Mouse (Mus musculus): ENCODE data around the gene Pecam1. TPM values are rescaled to one million over a fixed set of nuclear protein-coding genes. Genes with fewer than 3 reads are reported as not detected.
"Not testable (repeated sequence)": the region's sequence is repeated elsewhere in the genome, so short reads cannot be mapped to it uniquely, and the experiment has no call there.

Gene Pecam1
- polyA plus RNA-seq, 1 experiment from 2014 or later, result 26.0 TPM

- 71% methylated on average over 3 of the region's 3 CpGs for WGBS
- H3K27me3 ChIP-seq (ENCODE audit: control insufficient read depth, insufficient read depth, low read length), result no peaks in the 10 kb centered on the region
- no peak overlapping the region for H3K4me3 ChIP-seq (ENCODE audit: low read depth, low read length)
- H3K27ac ChIP-seq (replicated peaks; ENCODE audit: low read depth, low read length), result no peak overlapping the region
- H3K4me2 ChIP-seq (ENCODE audit: low read depth, severe bottlenecking), result no peak overlapping the region
- no peaks in the 10 kb centered on the region for H3K36me3 ChIP-seq (ENCODE audit: control insufficient read depth, insufficient read depth, low read length)
- no peaks in the 10 kb centered on the region for H3K9me3 ChIP-seq (ENCODE audit: control insufficient read depth, low read length)
- no peak for ATAC-seq (ENCODE audit: insufficient number of reproducible peaks, low FRiP score, low TSS enrichment, low read depth)
- DNase-seq (ENCODE audit: low spot score), result no peak
- no peak overlapping the region for H3K9ac ChIP-seq (ENCODE audit: low read length)
- no peaks in the 10 kb centered on the region for H3K4me1 ChIP-seq (ENCODE audit: control insufficient read depth, insufficient read depth, low read length)
Measured at GRCm38 (mm10) chr11:106625577-106625976, 124.9 kb downstream of the Pecam1 start.

DNA sequence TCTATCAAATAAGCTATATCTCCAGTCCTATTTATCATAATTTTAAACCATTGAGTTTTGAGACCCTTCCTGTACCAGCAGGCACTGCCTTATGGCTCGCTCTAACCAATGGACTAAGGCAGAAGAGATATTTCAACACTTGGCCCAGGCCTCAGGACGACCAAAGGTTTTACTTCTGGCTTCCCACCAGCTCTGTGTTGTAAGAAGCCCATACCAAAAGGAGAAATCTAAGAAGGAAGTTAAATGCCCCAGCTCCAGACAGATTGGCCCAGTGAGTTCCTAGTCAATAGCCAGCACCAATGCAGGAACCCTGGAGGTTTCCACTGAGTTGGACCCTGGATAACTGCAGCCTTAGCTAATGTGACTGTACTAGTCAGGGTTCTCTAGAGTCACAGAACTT, 126.8 kb downstream of the Pecam1 start:
- H3K4me2 ChIP-seq (ENCODE audit: low read depth, severe bottlenecking), result no peak overlapping the region
- H3K27ac ChIP-seq (replicated peaks; ENCODE audit: low read depth, low read length), result no peak overlapping the region
- H3K36me3 ChIP-seq (ENCODE audit: control insufficient read depth, insufficient read depth, low read length), result no peaks in the 10 kb centered on the region
- H3K27me3 ChIP-seq (ENCODE audit: control insufficient read depth, insufficient read depth, low read length), result no peaks in the 10 kb centered on the region
- no peak overlapping the region for H3K4me3 ChIP-seq (ENCODE audit: low read depth, low read length)
- ATAC-seq (ENCODE audit: insufficient number of reproducible peaks, low FRiP score, low TSS enrichment, low read depth), result no peak
- WGBS, result 75% methylated on average over 2 of the region's 2 CpGs
- H3K9ac ChIP-seq (ENCODE audit: low read length), result no peak overlapping the region
- DNase-seq (ENCODE audit: low spot score), result no peak
- no peaks in the 10 kb centered on the region for H3K4me1 ChIP-seq (ENCODE audit: control insufficient read depth, insufficient read depth, low read length)
- no peaks in the 10 kb centered on the region for H3K9me3 ChIP-seq (ENCODE audit: control insufficient read depth, low read length)

GRCm38 (mm10) chr11:106622056-106622455, 128.4 kb downstream of the Pecam1 start:
- H3K27ac ChIP-seq (replicated peaks; ENCODE audit: low read depth, low read length), result no peak overlapping the region
- no peak overlapping the region for H3K9ac ChIP-seq (ENCODE audit: low read length)
- WGBS, result 93% methylated on average over 8 of the region's 8 CpGs
- no peak overlapping the region for H3K4me3 ChIP-seq (ENCODE audit: low read depth, low read length)
- no peak for ATAC-seq (ENCODE audit: insufficient number of reproducible peaks, low FRiP score, low TSS enrichment, low read depth)
- no peaks in the 10 kb centered on the region for H3K36me3 ChIP-seq (ENCODE audit: control insufficient read depth, insufficient read depth, low read length)
- DNase-seq (ENCODE audit: low spot score), result no peak
- no peak overlapping the region for H3K4me2 ChIP-seq (ENCODE audit: low read depth, severe bottlenecking)
- H3K27me3 ChIP-seq (ENCODE audit: control insufficient read depth, insufficient read depth, low read length), result no peaks in the 10 kb centered on the region
- H3K9me3 ChIP-seq (ENCODE audit: control insufficient read depth, low read length), result no peaks in the 10 kb centered on the region
- H3K4me1 ChIP-seq (ENCODE audit: control insufficient read depth, insufficient read depth, low read length), result no peaks in the 10 kb centered on the region

DNA sequence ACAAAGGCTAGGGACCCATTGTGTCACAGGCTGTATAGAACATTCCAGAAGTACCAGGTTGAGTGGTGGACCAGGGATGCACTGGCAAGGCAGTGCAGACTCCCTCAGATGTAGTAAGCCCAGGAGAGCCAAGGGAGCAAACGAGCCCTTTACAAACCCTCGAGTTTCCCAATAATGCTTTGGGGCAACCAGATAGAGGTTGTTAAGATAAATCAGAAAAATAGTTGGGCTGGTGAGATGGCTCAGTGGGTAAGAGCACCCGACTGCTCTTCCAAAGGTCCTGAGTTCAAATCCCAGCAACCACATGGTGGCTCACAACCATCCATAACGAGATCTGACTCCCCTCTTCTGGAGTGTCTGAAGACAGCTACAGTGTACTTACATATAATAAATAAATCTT, 131.7 kb downstream of the Pecam1 start:
- not testable (repeated sequence) for H3K27me3 ChIP-seq (ENCODE audit: control insufficient read depth, insufficient read depth, low read length); H3K27ac ChIP-seq (replicated peaks; ENCODE audit: low read depth, low read length); H3K4me2 ChIP-seq (ENCODE audit: low read depth, severe bottlenecking); H3K9ac ChIP-seq (ENCODE audit: low read length); H3K9me3 ChIP-seq (ENCODE audit: control insufficient read depth, low read length); H3K4me1 ChIP-seq (ENCODE audit: control insufficient read depth, insufficient read depth, low read length); H3K36me3 ChIP-seq (ENCODE audit: control insufficient read depth, insufficient read depth, low read length); H3K4me3 ChIP-seq (ENCODE audit: low read depth, low read length); DNase-seq (ENCODE audit: low spot score); ATAC-seq (ENCODE audit: insufficient number of reproducible peaks, low FRiP score, low TSS enrichment, low read depth)
- 87% methylated on average over 3 of the region's 4 CpGs for WGBS

DNA sequence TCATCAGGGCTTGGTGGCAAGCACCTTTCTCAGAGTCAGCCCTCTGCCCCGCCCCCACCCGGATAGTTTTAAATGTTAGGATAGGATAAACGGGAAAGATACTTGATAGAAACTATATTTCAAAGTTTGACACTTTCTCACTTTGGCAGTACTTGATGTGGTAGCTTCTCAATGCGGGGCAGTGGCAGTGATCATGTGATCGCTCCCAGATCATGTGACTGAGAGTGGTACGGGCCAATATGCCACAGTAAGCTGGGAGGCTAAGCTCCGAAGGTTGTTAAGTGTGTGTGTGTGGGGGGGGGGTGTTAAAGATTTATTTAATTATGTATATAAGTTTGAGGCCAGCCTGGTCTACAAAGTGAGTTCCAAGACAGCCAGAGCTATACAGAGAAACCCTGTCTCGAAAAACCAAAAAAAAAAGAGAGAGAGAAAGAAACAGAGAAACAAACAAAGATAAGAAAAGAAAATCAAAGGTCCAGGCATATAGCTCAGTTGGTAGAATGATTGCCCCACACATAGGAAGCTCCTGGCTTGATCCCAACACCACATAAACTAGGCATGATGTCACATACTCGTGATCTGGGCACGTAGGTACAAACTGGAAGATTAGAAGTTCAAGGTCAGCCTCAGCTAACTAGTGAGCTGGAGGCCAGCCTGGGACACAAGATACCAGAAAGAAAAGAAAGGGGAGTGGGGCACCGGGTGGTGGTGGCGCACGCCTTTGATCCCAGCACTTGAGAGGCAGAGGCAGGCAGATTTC, 132.4 kb downstream of the Pecam1 start:
- no peak overlapping the region for H3K27ac ChIP-seq (replicated peaks; ENCODE audit: low read depth, low read length)
- H3K4me1 ChIP-seq (ENCODE audit: control insufficient read depth, insufficient read depth, low read length), result no peaks in the 10 kb centered on the region
- ATAC-seq (ENCODE audit: insufficient number of reproducible peaks, low FRiP score, low TSS enrichment, low read depth) (no peak), DNase-seq (ENCODE audit: low spot score) (no peak)
- no peak overlapping the region for H3K4me3 ChIP-seq (ENCODE audit: low read depth, low read length)
- 86% methylated on average over 13 of the region's 13 CpGs for WGBS
- no peaks in the 10 kb centered on the region for H3K36me3 ChIP-seq (ENCODE audit: control insufficient read depth, insufficient read depth, low read length)
- H3K27me3 ChIP-seq (ENCODE audit: control insufficient read depth, insufficient read depth, low read length), result no peaks in the 10 kb centered on the region
- no peak overlapping the region for H3K4me2 ChIP-seq (ENCODE audit: low read depth, severe bottlenecking)
- H3K9ac ChIP-seq (ENCODE audit: low read length), result no peak overlapping the region
- H3K9me3 ChIP-seq (ENCODE audit: control insufficient read depth, low read length), result no peaks in the 10 kb centered on the region

DNA sequence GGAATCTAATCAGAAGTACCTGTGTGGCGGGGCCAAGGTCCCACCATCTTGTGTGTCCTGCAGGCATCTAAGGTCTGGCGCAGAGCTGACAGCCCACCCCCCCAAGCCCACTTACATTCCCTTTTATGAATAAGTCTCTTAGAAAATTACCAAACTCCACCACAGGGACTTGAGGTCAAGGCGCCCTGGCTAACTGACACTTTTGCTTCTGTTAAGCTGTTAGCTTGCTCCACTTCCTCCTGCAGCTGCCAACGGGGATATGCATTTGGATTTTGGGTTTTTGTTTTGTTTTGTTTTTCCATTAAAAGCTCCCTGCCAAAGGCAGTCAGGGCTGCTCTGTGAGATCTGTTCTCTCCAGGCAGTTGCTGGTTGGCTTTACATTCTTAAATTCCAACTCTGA, 134.9 kb downstream of the Pecam1 start:
- Histone ChIP-seq H3K36me3 (ENCODE audit: control insufficient read depth, insufficient read depth, low read length) (no peaks in the 10 kb centered on the region), H3K9me3 (ENCODE audit: control insufficient read depth, low read length) (no peaks in the 10 kb centered on the region), H3K27me3 (ENCODE audit: control insufficient read depth, insufficient read depth, low read length) (no peaks in the 10 kb centered on the region; the same call in 1 of the 2 replicates), H3K4me1 (ENCODE audit: control insufficient read depth, insufficient read depth, low read length) (peaks cover 6% of the 10 kb centered on the region), H3K4me2 (ENCODE audit: low read depth, severe bottlenecking) (no peak overlapping the region), H3K27ac (replicated peaks; ENCODE audit: low read depth, low read length) (no peak overlapping the region), H3K4me3 (ENCODE audit: low read depth, low read length) (no peak overlapping the region), H3K9ac (ENCODE audit: low read length) (no peak overlapping the region)
- WGBS, result 91% methylated on average over 4 of the region's 4 CpGs
- no peak for DNase-seq (ENCODE audit: low spot score)
- ATAC-seq (ENCODE audit: insufficient number of reproducible peaks, low FRiP score, low TSS enrichment, low read depth), result no peak

GRCm38 (mm10) chr11:106614339-106614645, 136.1 kb downstream of the Pecam1 start:
- peaks cover 6% of the 10 kb centered on the region for H3K4me1 ChIP-seq (ENCODE audit: control insufficient read depth, insufficient read depth, low read length)
- no peak for ATAC-seq (ENCODE audit: insufficient number of reproducible peaks, low FRiP score, low TSS enrichment, low read depth)
- no peak for DNase-seq (ENCODE audit: low spot score)
- WGBS, result 91% methylated on average over 4 of the region's 4 CpGs
- no peak overlapping the region for H3K27ac ChIP-seq (replicated peaks; ENCODE audit: low read depth, low read length)
- no peaks in the 10 kb centered on the region for H3K9me3 ChIP-seq (ENCODE audit: control insufficient read depth, low read length)
- no peak overlapping the region for H3K4me3 ChIP-seq (ENCODE audit: low read depth, low read length)
- H3K27me3 ChIP-seq (ENCODE audit: control insufficient read depth, insufficient read depth, low read length), result no peaks in the 10 kb centered on the region; the same call in 1 of the 2 replicates
- H3K9ac ChIP-seq (ENCODE audit: low read length), result no peak overlapping the region
- no peaks in the 10 kb centered on the region for H3K36me3 ChIP-seq (ENCODE audit: control insufficient read depth, insufficient read depth, low read length)
- H3K4me2 ChIP-seq (ENCODE audit: low read depth, severe bottlenecking), result no peak overlapping the region

GRCm38 (mm10) chr11:106613638-106614338, 136.6 kb downstream of the Pecam1 start:
- Histone ChIP-seq H3K4me2 (ENCODE audit: low read depth, severe bottlenecking) (peak overlapping the region; percentile 75), H3K36me3 (ENCODE audit: control insufficient read depth, insufficient read depth, low read length) (no peaks in the 10 kb centered on the region), H3K4me1 (ENCODE audit: control insufficient read depth, insufficient read depth, low read length) (peaks cover 6% of the 10 kb centered on the region), H3K9ac (ENCODE audit: low read length) (peak overlapping the region; percentile 47; the same call in 1 of the 2 replicates), H3K9me3 (ENCODE audit: control insufficient read depth, low read length) (no peaks in the 10 kb centered on the region), H3K27me3 (ENCODE audit: control insufficient read depth, insufficient read depth, low read length) (no peaks in the 10 kb centered on the region; the same call in 1 of the 2 replicates), H3K27ac (replicated peaks; ENCODE audit: low read depth, low read length) (no peak overlapping the region), H3K4me3 (ENCODE audit: low read depth, low read length) (peak overlapping the region; percentile 91)
- WGBS, result 56% methylated on average over 14 of the region's 15 CpGs
- ATAC-seq (ENCODE audit: insufficient number of reproducible peaks, low FRiP score, low TSS enrichment, low read depth) (0 out of 2 replicates have a peak, but pooled peaks have one; percentile 49), DNase-seq (ENCODE audit: low spot score) (peak; percentile 34)
